24 mouse cellular contexts compared by ENCODE assay signal in the genomic region with DNA sequence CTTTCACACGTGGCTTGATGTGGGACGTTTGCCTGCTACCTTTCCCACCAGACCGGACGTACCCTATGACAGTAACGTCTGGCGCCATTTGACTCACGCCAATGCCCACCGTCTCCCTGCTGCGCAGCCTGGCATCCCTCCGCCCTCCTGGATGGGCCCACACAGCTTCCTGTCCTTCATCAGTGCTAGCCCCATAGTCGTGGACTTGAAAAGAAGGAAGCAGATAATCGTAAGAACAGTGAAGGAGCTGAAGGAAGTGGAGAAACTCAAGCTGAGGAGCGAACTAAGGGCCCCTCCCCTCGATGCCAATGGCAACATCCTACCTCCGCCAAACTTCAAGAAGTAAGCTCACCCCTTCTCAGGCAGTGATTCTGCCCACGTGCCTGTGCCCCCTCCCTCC. TPM values are rescaled to one million over a fixed set of nuclear protein-coding genes. Genes with fewer than 3 reads are reported as not detected.
DNase-seq lines count a peak whose midpoint lies in the region; ATAC-seq and TF ChIP-seq lines count a peak whose summit lies in the region.
"Had no signal": no experiment of that assay in that cellular context is flagged by ENCODE, and none has a peak within 500 bp of the region (broad histone marks: within the 10 kb centered on the region; RNA-seq: fewer than 3 reads in every experiment).

No protein-coding gene starts in this region.

- no peak for TF ChIP-seq POLR2A in bone marrow macrophage, adult 2 months (IDR thresholded peaks at IDR 0.05; ENCODE audit: borderline replicate concordance, low read depth, low read length)

- peak; percentile 66 for ATAC-seq in common myeloid progenitor, adult 5-6 weeks (replicated peaks; ENCODE audit: low read depth, poor library complexity, severe bottlenecking)
- ATAC-seq in megakaryocyte, adult 5-6 weeks (ENCODE audit: poor library complexity, severe bottlenecking) = peak; percentile 73
- ATAC-seq: forebrain, embryonic 14.5 days; forebrain, embryonic 16.5 days had no signal

- DNase-seq in kidney, postnatal 14 days = no peak
- DNase-seq in cerebellum, adult 18-20 months = no peak
- no peak for DNase-seq in left cerebral cortex, postnatal 25 days (ENCODE audit: low spot score in 2 of 2)
- DNase-seq: adrenal gland, adult 2 months; adrenal gland, postnatal 10 days; adrenal gland, postnatal 25 days; cerebellum, adult 11-12 months; cerebellum, adult 8-10 months; cerebellum, adult 9-11 months; cerebellum, postnatal 14 days; cerebellum, postnatal 36 days had no signal

- intact Hi-C loops in left cerebral cortex, postnatal 25 days (cut with DNase I) = no loop called here

- H3K27ac ChIP-seq in bone marrow macrophage, adult 2 months (ENCODE audit: insufficient read depth, low read depth, low read length) = peak overlapping the region; percentile 26; the same call in 1 of the 2 replicates
- H3K27ac ChIP-seq: embryonic facial prominence, embryonic 10.5 days; embryonic facial prominence, embryonic 12.5 days; forebrain, embryonic 12.5 days had no signal

- no peak for TF ChIP-seq CTCF in bone marrow macrophage, adult 2 months (IDR thresholded peaks at IDR 0.05; ENCODE audit: low read depth, low read length)

- H3K4me3 ChIP-seq in bone marrow macrophage, adult 2 months (ENCODE audit: insufficient read depth, low read length) = no peak overlapping the region
- H3K4me3 ChIP-seq: embryonic facial prominence, embryonic 10.5 days; embryonic facial prominence, embryonic 12.5 days; forebrain, embryonic 12.5 days had no signal

- H3K4me1 ChIP-seq in bone marrow macrophage, adult 2 months (ENCODE audit: control insufficient read depth, insufficient read depth, low read length) = peaks cover 27% of the 10 kb centered on the region

RNA-seq across cellular contexts. Expression of gene Gm44596, which starts 4.3 kb away (rescaled TPM):
- polyA plus RNA-seq in bone marrow macrophage, adult 2 months (2012; ENCODE audit: insufficient read depth, insufficient read length, missing spikeins) = not detected in 2 replicates
- not detected in 2 replicates for total RNA-seq in common myeloid progenitor, adult 5-6 weeks (2017)
- total RNA-seq in megakaryocyte, adult 5-6 weeks (2015) = not detected in 2 replicates
- total RNA-seq in megakaryocyte, adult 5-6 weeks (2017) = not detected in 2 replicates
- not detected for total RNA-seq in left cerebral cortex, postnatal 25 days (2021)
- total RNA-seq: adrenal gland, adult 2 months; adrenal gland, postnatal 10 days; adrenal gland, postnatal 25 days; adrenal gland, postnatal 4 days; ES-E14; MEL had no signal
- polyA plus RNA-seq: adrenal gland, adult 2 months; C2C12; embryonic facial prominence, embryonic 10.5 days; embryonic facial prominence, embryonic 12.5 days; embryonic facial prominence, embryonic 14.5 days; forebrain, embryonic 12.5 days; forebrain, embryonic 14.5 days; forebrain, embryonic 16.5 days had no signal

RNA-seq across cellular contexts. Expression of gene Tex52, which starts 4.4 kb away (rescaled TPM):
- polyA plus RNA-seq in bone marrow macrophage, adult 2 months (2012; ENCODE audit: insufficient read depth, insufficient read length, missing spikeins) = not detected in 2 replicates
- not detected in 2 replicates for total RNA-seq in common myeloid progenitor, adult 5-6 weeks (2017)
- total RNA-seq in megakaryocyte, adult 5-6 weeks (2015) = 0.09 and 0.18 TPM in 2 replicates
- not detected in 2 replicates for total RNA-seq in megakaryocyte, adult 5-6 weeks (2017)
- under 1 TPM; 0.64 to 0.82 TPM for total RNA-seq in left cerebral cortex, postnatal 25 days (2021)
- total RNA-seq: adrenal gland, adult 2 months; adrenal gland, postnatal 10 days; adrenal gland, postnatal 25 days; adrenal gland, postnatal 4 days; ES-E14; MEL had no signal
- polyA plus RNA-seq: adrenal gland, adult 2 months had no signal

RNA-seq across cellular contexts. Expression of gene Foxm1, which starts 16.9 kb away (rescaled TPM):
- 27.4 and 31.7 TPM in 2 replicates for polyA plus RNA-seq in bone marrow macrophage, adult 2 months (2012; ENCODE audit: insufficient read depth, insufficient read length, missing spikeins)
- 10.9 and 19.5 TPM in 2 replicates for total RNA-seq in common myeloid progenitor, adult 5-6 weeks (2017)
- total RNA-seq in megakaryocyte, adult 5-6 weeks (2015) = 69.8 and 76.1 TPM in 2 replicates
- 26.2 and 41.8 TPM in 2 replicates for total RNA-seq in megakaryocyte, adult 5-6 weeks (2017)
- total RNA-seq in left cerebral cortex, postnatal 25 days (2021) = 1 to 10 TPM; 1.3 to 2.1 TPM

RNA-seq across cellular contexts. Expression of gene Rhno1, which starts 16.9 kb away (rescaled TPM):
- 27.3 and 33.3 TPM in 2 replicates for polyA plus RNA-seq in bone marrow macrophage, adult 2 months (2012; ENCODE audit: insufficient read depth, insufficient read length, missing spikeins)
- total RNA-seq in common myeloid progenitor, adult 5-6 weeks (2017) = 39.5 and 43.8 TPM in 2 replicates
- total RNA-seq in megakaryocyte, adult 5-6 weeks (2015) = 45.7 and 53.9 TPM in 2 replicates
- total RNA-seq in megakaryocyte, adult 5-6 weeks (2017) = 35.4 and 41.1 TPM in 2 replicates
- total RNA-seq in left cerebral cortex, postnatal 25 days (2021) = 10 to 100 TPM; 15.7 to 17.2 TPM

RNA-seq across cellular contexts. Expression of gene Nrip2, which starts 19.5 kb away (rescaled TPM):
- polyA plus RNA-seq in bone marrow macrophage, adult 2 months (2012; ENCODE audit: insufficient read depth, insufficient read length, missing spikeins) = not detected in 2 replicates
- under 0.01 TPM in 1 of 2 replicates, not detected in the other for total RNA-seq in common myeloid progenitor, adult 5-6 weeks (2017)
- total RNA-seq in megakaryocyte, adult 5-6 weeks (2015) = not detected in 2 replicates
- total RNA-seq in megakaryocyte, adult 5-6 weeks (2017) = 0.15 TPM in 1 of 2 replicates, not detected in the other
- total RNA-seq in left cerebral cortex, postnatal 25 days (2021) = 1 to 10 TPM; 9.9 to 10.0 TPM
